Mouse (Mus musculus) MEL (cell line): Measurements from ENCODE around the gene Hoxd10. TPM values are rescaled to one million over a fixed set of nuclear protein-coding genes. Genes with fewer than 3 reads are reported as not detected.

Experiments
- DNase-seq: peaks from one replicate; pipeline ENCODE4 v3.0.0; 2011; ENCODE audit warnings: low read depth, low spot score
- H3K27ac ChIP-seq: 2 replicates; pipeline ENCODE4 v1.5.1; 2012; ENCODE audit warnings: low read depth, mild to moderate bottlenecking, control low read depth, low read length, moderate library complexity; ENCODE audit not compliant: control insufficient read depth
- H3K27me3 ChIP-seq, 2 experiments: fragments of 150-350 bp in 1 of 2; sonication (generic) in 1 of 2; 2 replicates each; pipeline ENCODE4 v1.6.1; 2012; ENCODE audit warnings: low read length in 2 of 2, mild to moderate bottlenecking in 2 of 2, improper control_type of control experiment in 1 of 2, moderate library complexity in 1 of 2; ENCODE audit not compliant: insufficient read depth in 2 of 2, control insufficient read depth in 1 of 2
- H3K36me3 ChIP-seq, 2 experiments: 2 replicates each; pipeline ENCODE4 v1.6.1; 2012 to 2014; ENCODE audit warnings: low read length in 2 of 2, improper control_type of control experiment in 1 of 2, inconsistent platforms in 1 of 2, mild to moderate bottlenecking in 1 of 2; ENCODE audit not compliant: insufficient read depth in 2 of 2, control insufficient read depth in 1 of 2
- H3K4me1 ChIP-seq, 2 experiments: fragments of 150-350 bp in 1 of 2; sonication (generic) in 1 of 2; 2 replicates each; pipeline ENCODE4 v1.6.1; 2012; ENCODE audit warnings: low read length in 2 of 2, improper control_type of control experiment in 1 of 2, mild to moderate bottlenecking in 1 of 2; ENCODE audit not compliant: insufficient read depth in 2 of 2, control insufficient read depth in 1 of 2
- H3K4me3 ChIP-seq, 2 experiments: fragments of 150-350 bp in 1 of 2; sonication (generic) in 1 of 2; 2 replicates each; pipeline ENCODE4 v1.5.1; 2012; ENCODE audit warnings: low read depth in 2 of 2, low read length in 2 of 2, mild to moderate bottlenecking in 2 of 2, moderate library complexity in 2 of 2, control low read depth in 1 of 2, improper control_type of control experiment in 1 of 2; ENCODE audit not compliant: control insufficient read depth in 1 of 2, insufficient read depth in 1 of 2
- H3K79me2 ChIP-seq: 2 replicates; pipeline ENCODE4 v1.6.1; 2012; ENCODE audit warnings: mild to moderate bottlenecking, low read length, moderate library complexity; ENCODE audit not compliant: control insufficient read depth, poor library complexity, insufficient read depth
- H3K9ac ChIP-seq: 2 replicates; pipeline ENCODE4 v1.6.1; 2012; ENCODE audit warnings: low read depth, mild to moderate bottlenecking, control low read depth, low read length, moderate library complexity; ENCODE audit not compliant: control insufficient read depth, poor library complexity, severe bottlenecking
- H3K9me3 ChIP-seq: fragments of 150-350 bp; sonication (generic); replicated peaks from 2 replicates; pipeline ENCODE4 v1.6.1; 2012; ENCODE audit warnings: mild to moderate bottlenecking, low read length, improper control_type of control experiment, moderate library complexity; ENCODE audit not compliant: insufficient read depth
- CTCF ChIP-seq, 3 experiments: IDR thresholded peaks in 2 of 3; conservative IDR thresholded peaks in 1 of 3; 2 replicates each; pipeline ENCODE4 v1.5.1; 2011 to 2012; ENCODE audit warnings: low read length in 3 of 3, low read depth in 2 of 3, mild to moderate bottlenecking in 2 of 3, improper control_type of control experiment in 1 of 3, inconsistent platforms in 1 of 3, mixed read lengths in 1 of 3, moderate library complexity in 1 of 3; ENCODE audit not compliant: control insufficient read depth in 1 of 3, insufficient read depth in 1 of 3, poor library complexity in 1 of 3, severe bottlenecking in 1 of 3
- GATA1 ChIP-seq: IDR thresholded peaks from 2 replicates; pipeline ENCODE4 v1.6.1; 2011; ENCODE audit warnings: low read depth, low read length, improper control_type of control experiment
- HCFC1 ChIP-seq: IDR thresholded peaks from 2 replicates; pipeline ENCODE4 v1.6.1; 2012; ENCODE audit warnings: low read depth, mild to moderate bottlenecking, inconsistent platforms, low read length, improper control_type of control experiment, moderate library complexity
- JUND ChIP-seq: IDR thresholded peaks from 2 replicates; pipeline ENCODE4 v1.6.1; 2011; ENCODE audit warnings: low read depth, mild to moderate bottlenecking, improper control_type of control experiment, low read length
- MEF2A ChIP-seq: IDR thresholded peaks from 2 replicates; pipeline ENCODE4 v1.6.1; 2014; ENCODE audit warnings: low read depth, mild to moderate bottlenecking, inconsistent platforms, low read length, improper control_type of control experiment; ENCODE audit not compliant: poor library complexity, insufficient replicate concordance, severe bottlenecking; ENCODE audit errors: extremely low read depth
- MXI1 ChIP-seq: IDR thresholded peaks from 2 replicates; pipeline ENCODE4 v1.6.1; 2011; ENCODE audit warnings: mild to moderate bottlenecking, low read depth, low read length, improper control_type of control experiment
- MYB ChIP-seq: IDR thresholded peaks from 2 replicates; pipeline ENCODE4 v1.6.1; 2011; ENCODE audit warnings: mild to moderate bottlenecking, low read depth, low read length, improper control_type of control experiment
- NRF1 ChIP-seq: IDR thresholded peaks from 2 replicates; pipeline ENCODE4 v1.6.1; 2014; ENCODE audit warnings: low read depth, mild to moderate bottlenecking, inconsistent platforms, low read length, improper control_type of control experiment, moderate library complexity; ENCODE audit not compliant: poor library complexity, insufficient read depth, severe bottlenecking
- RAD21 ChIP-seq: IDR thresholded peaks from 2 replicates; pipeline ENCODE4 v1.6.1; 2011; ENCODE audit warnings: mild to moderate bottlenecking, low read depth, low read length, improper control_type of control experiment
- RCOR1 ChIP-seq: IDR thresholded peaks from 2 replicates; pipeline ENCODE4 v1.6.1; 2012; ENCODE audit warnings: low read depth, mild to moderate bottlenecking, inconsistent platforms, low read length, improper control_type of control experiment
- SMC3 ChIP-seq: IDR thresholded peaks from 2 replicates; pipeline ENCODE4 v1.6.1; 2011; ENCODE audit warnings: low read depth, low read length, improper control_type of control experiment
- TAL1 ChIP-seq: IDR thresholded peaks from 2 replicates; pipeline ENCODE4 v1.6.1; 2012; ENCODE audit warnings: mild to moderate bottlenecking, inconsistent platforms, low read length, moderate library complexity, mixed read lengths
- TBP ChIP-seq: IDR thresholded peaks from 2 replicates; pipeline ENCODE4 v1.8.0; 2011; ENCODE audit warnings: low read depth, low read length, improper control_type of control experiment
- TCF12 ChIP-seq: IDR thresholded peaks from 2 replicates; pipeline ENCODE4 v1.6.1; 2014; ENCODE audit warnings: low read depth, mild to moderate bottlenecking, inconsistent platforms, low read length, improper control_type of control experiment, moderate library complexity
- UBTF ChIP-seq: IDR thresholded peaks from 2 replicates; pipeline ENCODE4 v1.6.1; 2012; ENCODE audit warnings: low read depth, mild to moderate bottlenecking, inconsistent platforms, low read length, improper control_type of control experiment, moderate library complexity, borderline replicate concordance; ENCODE audit not compliant: insufficient read depth
- ZC3H11A ChIP-seq: IDR thresholded peaks from 2 replicates; pipeline ENCODE4 v1.6.1; 2012; ENCODE audit warnings: low read depth, mild to moderate bottlenecking, inconsistent platforms, low read length, improper control_type of control experiment
- polyA plus RNA-seq, 2 experiments: library from polyadenylated mRNA; stranded (reverse) in 1 of 2; unstranded in 1 of 2; fragments of >175 nt in 1 of 2; fragments of >200 nt in 1 of 2; gene quantifications; 2 replicates each; pipeline versions ENCODE4 v1.2.1 to v1.2.4; 2012; ENCODE audit warnings: low replicate concordance in 2 of 2, low read depth in 1 of 2; ENCODE audit not compliant: insufficient read length in 2 of 2, insufficient read depth in 1 of 2, missing spikeins in 1 of 2
- total RNA-seq: library from RNA; depleted of rRNA; stranded (reverse); fragments of 300-350 nt; gene quantifications from 2 replicates; pipeline ENCODE4 v1.2.3, GENCODE M21; 2012

Hoxd10 gene
- total and polyA plus RNA-seq, 3 experiments, result not detected

- no peak for DNase-seq
- Histone ChIP-seq H3K27ac (no peak overlapping the region), H3K4me1 (no peaks in the 10 kb centered on the region), H3K79me2 (peaks cover 6% of the 10 kb centered on the region; the same call in 1 of the 2 replicates), H3K9me3 (no peaks in the 10 kb centered on the region), H3K36me3 (no peaks in the 10 kb centered on the region), H3K27me3 (no peaks in the 10 kb centered on the region; a peak in 1 of 4 replicates), H3K9ac (no peak overlapping the region)
- TF ChIP-seq MYB (no peak), NRF1 (no peak)
- TF ChIP-seq, all 39 proteins: peak for 0
- no peak overlapping the region for H3K4me3 ChIP-seq
Measured at GRCm38 (mm10) chr2:74700546-74701112, 8.9 kb downstream of the Hoxd10 start.

GRCm38 (mm10) chr2:74701949-74702819, 10.5 kb downstream of the Hoxd10 start:
- Histone ChIP-seq H3K4me3 (no peak overlapping the region), H3K27me3 (no peaks in the 10 kb centered on the region), H3K79me2 (peaks cover 6% of the 10 kb centered on the region; the same call in 1 of the 2 replicates), H3K9me3 (no peaks in the 10 kb centered on the region), H3K36me3 (peaks cover 0 to 2% of the 10 kb centered on the region in 2 experiments; a peak in 1 of 4 replicates), H3K9ac (no peak overlapping the region), H3K27ac (no peak overlapping the region), H3K4me1 (no peaks in the 10 kb centered on the region; a peak in 2 of 4 replicates)
- no peak for TF ChIP-seq MYB
- TF ChIP-seq JUND, result no peak
- TF ChIP-seq RAD21, result peak; percentile 98
- TF ChIP-seq ZC3H11A, result peak; percentile 87
- TF ChIP-seq TBP, result no peak
- TF ChIP-seq GATA1, result no peak
- TF ChIP-seq SMC3, result peak; percentile 77
- peak; percentile 93 to 95 (median 95) for TF ChIP-seq CTCF (IDR thresholded peaks at IDR 0.05 in 2 of 3, conservative IDR thresholded peaks at IDR 0.05 in 1 of 3; ENCODE audit: control insufficient read depth in 1 of 3, insufficient read depth in 1 of 3, low read depth in 2 of 3, low read length in 3 of 3, poor library complexity in 1 of 3, severe bottlenecking in 1 of 3)
- peak; percentile 68 for DNase-seq

GRCm38 (mm10) chr2:74702820-74703219, 11.1 kb downstream of the Hoxd10 start:
- no peak overlapping the region for H3K9ac ChIP-seq
- H3K36me3 ChIP-seq, result peaks cover 0 to 2% of the 10 kb centered on the region in 2 experiments; a peak in 1 of 4 replicates
- no peak for DNase-seq
- H3K79me2 ChIP-seq, result peaks cover 6% of the 10 kb centered on the region; the same call in 1 of the 2 replicates
- TF ChIP-seq TCF12 (no peak), UBTF (no peak), MXI1 (no peak), HCFC1 (no peak), TAL1 (no peak), RCOR1 (no peak), MEF2A (no peak)
- H3K27me3 ChIP-seq, result no peaks in the 10 kb centered on the region
- no peaks in the 10 kb centered on the region; a peak in 2 of 4 replicates for H3K4me1 ChIP-seq
- no peak overlapping the region for H3K27ac ChIP-seq
- H3K9me3 ChIP-seq, result no peaks in the 10 kb centered on the region
- no peak overlapping the region for H3K4me3 ChIP-seq
